9 mouse cellular contexts compared by ENCODE assay signal in the genomic region with DNA sequence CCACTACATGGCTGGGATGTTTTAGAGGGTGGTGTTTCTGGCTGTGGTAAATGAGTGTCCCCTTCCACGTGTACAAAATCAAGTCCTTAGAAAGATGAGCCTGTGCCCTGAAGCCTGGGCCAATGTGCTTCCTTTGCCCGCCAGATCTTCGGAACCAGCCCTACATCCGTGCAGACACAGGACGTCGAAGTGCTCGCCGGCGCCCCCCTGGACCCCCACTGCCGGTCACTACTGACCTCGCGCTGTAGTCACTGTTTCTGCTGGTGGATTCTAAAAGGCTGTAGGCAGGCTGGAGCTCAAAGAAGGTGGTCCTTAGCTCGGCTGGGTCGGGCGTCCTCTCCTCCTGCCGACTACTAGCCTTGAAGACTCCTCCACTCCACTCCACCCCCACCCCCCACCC. TPM values are rescaled to one million over a fixed set of nuclear protein-coding genes. Genes with fewer than 3 reads are reported as not detected.
DNase-seq lines count a peak whose midpoint lies in the region; ATAC-seq and TF ChIP-seq lines count a peak whose summit lies in the region.
"Had no signal": no experiment of that assay in that cellular context is flagged by ENCODE, and none has a peak within 500 bp of the region (broad histone marks: within the 10 kb centered on the region; RNA-seq: fewer than 3 reads in every experiment).

No protein-coding gene starts in this region.

- H3K9ac ChIP-seq in lung, embryonic 14.5 days: no peak overlapping the region
- no peak overlapping the region; the same call in 1 of the 2 replicates for H3K9ac ChIP-seq in hindbrain, embryonic 16.5 days (ENCODE audit: low read depth, low read length)
- H3K9ac ChIP-seq in neural tube, embryonic 14.5 days (replicated peaks; ENCODE audit: low read depth, low read length): no peak overlapping the region

- H3K4me3 ChIP-seq in lung, embryonic 14.5 days (ENCODE audit: low read depth, low read length): peak overlapping the region; percentile 45
- H3K4me3 ChIP-seq in hindbrain, embryonic 16.5 days (ENCODE audit: low read length): peak overlapping the region; percentile 50; the same call in 1 of the 2 replicates
- no peak overlapping the region for H3K4me3 ChIP-seq in neural tube, embryonic 14.5 days (ENCODE audit: low read depth, low read length)
- H3K4me3 ChIP-seq: myocyte had no signal

- H3K27me3 ChIP-seq in lung, embryonic 14.5 days (ENCODE audit: insufficient read depth, low read length): peaks cover 73% of the 10 kb centered on the region
- peaks cover 41% of the 10 kb centered on the region for H3K27me3 ChIP-seq in hindbrain, embryonic 16.5 days (replicated peaks; ENCODE audit: control insufficient read depth, insufficient read depth, low read length)
- H3K27me3 ChIP-seq in neural tube, embryonic 14.5 days (ENCODE audit: control insufficient read depth, insufficient read depth, low read length): peaks cover 51% of the 10 kb centered on the region

- no peaks in the 10 kb centered on the region for H3K9me3 ChIP-seq in lung, embryonic 14.5 days (ENCODE audit: low read depth, low read length)
- H3K9me3 ChIP-seq in hindbrain, embryonic 16.5 days (ENCODE audit: control insufficient read depth, low read length): no peaks in the 10 kb centered on the region
- no peaks in the 10 kb centered on the region for H3K9me3 ChIP-seq in neural tube, embryonic 14.5 days (ENCODE audit: control insufficient read depth, low read length)

- DNase-seq in cerebellum, adult 11-12 months: peak; percentile 63
- no peak for DNase-seq in lung, embryonic 14.5 days
- DNase-seq in lung, postnatal 10 days: no peak
- no peak for DNase-seq in retina, embryonic 14.5 days (ENCODE audit: low spot score)
- no peak for DNase-seq in gastrocnemius, adult 8-10 months (ENCODE audit: low spot score in 2 of 2)

- no peak overlapping the region for H3K27ac ChIP-seq in lung, embryonic 14.5 days (ENCODE audit: low read depth)
- H3K27ac ChIP-seq in hindbrain, embryonic 16.5 days (ENCODE audit: low read depth, low read length): no peak overlapping the region
- no peak overlapping the region for H3K27ac ChIP-seq in neural tube, embryonic 14.5 days (ENCODE audit: low read depth, low read length)

- no peaks in the 10 kb centered on the region for H3K36me3 ChIP-seq in lung, embryonic 14.5 days (ENCODE audit: insufficient read depth)
- H3K36me3 ChIP-seq in hindbrain, embryonic 16.5 days (ENCODE audit: control insufficient read depth, insufficient read depth, low read length): peaks cover 7% of the 10 kb centered on the region
- H3K36me3 ChIP-seq in neural tube, embryonic 14.5 days (ENCODE audit: control insufficient read depth, insufficient read depth, low read length): 0 out of 2 replicates have a peak, but pooled peaks cover 4% of the 10 kb centered on the region

- peak overlapping the region; percentile 84 for H3K4me2 ChIP-seq in lung, embryonic 14.5 days
- H3K4me2 ChIP-seq in hindbrain, embryonic 16.5 days (ENCODE audit: low read length): peak overlapping the region; percentile 88
- peak overlapping the region; percentile 83; the same call in 1 of the 2 replicates for H3K4me2 ChIP-seq in neural tube, embryonic 14.5 days (ENCODE audit: low read depth, low read length)

- no peak for TF ChIP-seq CTCF in lung, embryonic 14.5 days (IDR thresholded peaks at IDR 0.05; ENCODE audit: low read depth)

- WGBS in lung, embryonic 14.5 days: 5% methylated on average over 16 of the region's 16 CpGs
- WGBS in hindbrain, embryonic 16.5 days: 6% methylated on average over 13 of the region's 16 CpGs
- WGBS in neural tube, embryonic 14.5 days: 5% methylated on average over 16 of the region's 16 CpGs

- peaks cover 8% of the 10 kb centered on the region; the same call in 1 of the 2 replicates for H3K4me1 ChIP-seq in lung, embryonic 14.5 days (ENCODE audit: insufficient read depth)
- peaks cover 17% of the 10 kb centered on the region for H3K4me1 ChIP-seq in hindbrain, embryonic 16.5 days (ENCODE audit: control insufficient read depth, insufficient read depth, low read depth, low read length)
- peaks cover 3% of the 10 kb centered on the region; the same call in 1 of the 2 replicates for H3K4me1 ChIP-seq in neural tube, embryonic 14.5 days (ENCODE audit: control insufficient read depth, insufficient read depth, low read length)

- ATAC-seq in cerebellum, adult (ENCODE audit: insufficient number of reproducible peaks, low FRiP score, low TSS enrichment): no peak
- ATAC-seq in lung, embryonic 14.5 days (ENCODE audit: insufficient read depth): no peak
- no peak for ATAC-seq in hindbrain, embryonic 16.5 days
- no peak for ATAC-seq in neural tube, embryonic 14.5 days (ENCODE audit: low read depth)

RNA-seq across cellular contexts. Expression of gene 1700023F06Rik, which starts 10.0 kb away (rescaled TPM):
- polyA plus RNA-seq in lung, embryonic 14.5 days (2014; fragmentation: Nextera tagmentation; extraction: Ambion mirVana): 0.89 and 1.2 TPM in 2 replicates
- 1.9 and 3.0 TPM in 2 replicates for polyA plus RNA-seq in hindbrain, embryonic 16.5 days (2015; fragmentation: Nextera tagmentation; extraction: Ambion mirVana)
- polyA plus RNA-seq in neural tube, embryonic 14.5 days (2014; fragmentation: Nextera tagmentation; extraction: Ambion mirVana): 1.4 and 2.4 TPM in 2 replicates
- total RNA-seq in gastrocnemius, adult 8-10 months (2022): not detected
- polyA plus RNA-seq: myocyte had no signal

RNA-seq across cellular contexts. Expression of gene Spata32, which starts 19.9 kb away (rescaled TPM):
- polyA plus RNA-seq in lung, embryonic 14.5 days (2014; fragmentation: Nextera tagmentation; extraction: Ambion mirVana): not detected in 2 replicates
- 0.99 and 1.3 TPM in 2 replicates for polyA plus RNA-seq in hindbrain, embryonic 16.5 days (2015; fragmentation: Nextera tagmentation; extraction: Ambion mirVana)
- 0.32 and 0.92 TPM in 2 replicates for polyA plus RNA-seq in neural tube, embryonic 14.5 days (2014; fragmentation: Nextera tagmentation; extraction: Ambion mirVana)
- not detected for total RNA-seq in gastrocnemius, adult 8-10 months (2022)

RNA-seq across cellular contexts. Expression of gene Fmnl1, which starts 27.4 kb away (rescaled TPM):
- 2.5 and 2.8 TPM in 2 replicates for polyA plus RNA-seq in lung, embryonic 14.5 days (2014; fragmentation: Nextera tagmentation; extraction: Ambion mirVana)
- polyA plus RNA-seq in hindbrain, embryonic 16.5 days (2015; fragmentation: Nextera tagmentation; extraction: Ambion mirVana): 7.6 and 8.6 TPM in 2 replicates
- polyA plus RNA-seq in neural tube, embryonic 14.5 days (2014; fragmentation: Nextera tagmentation; extraction: Ambion mirVana): 5.1 and 9.2 TPM in 2 replicates
- total RNA-seq in gastrocnemius, adult 8-10 months (2022): 1 to 10 TPM; 2.2 to 3.9 (median 3.5) TPM
